Mouse (Mus musculus) B cell, adult 2 months (primary cell): ENCODE data around the gene Gab2.

ENCODE experiments used
- DNase-seq, 2 experiments: peaks; one replicate each; pipeline ENCODE4 v3.0.0; 2022

Gene Gab2

GRCm38 (mm10) chr7:97270367-97270766, 189.0 kb downstream of the Gab2 start:
- DNase-seq = no peak

DNA sequence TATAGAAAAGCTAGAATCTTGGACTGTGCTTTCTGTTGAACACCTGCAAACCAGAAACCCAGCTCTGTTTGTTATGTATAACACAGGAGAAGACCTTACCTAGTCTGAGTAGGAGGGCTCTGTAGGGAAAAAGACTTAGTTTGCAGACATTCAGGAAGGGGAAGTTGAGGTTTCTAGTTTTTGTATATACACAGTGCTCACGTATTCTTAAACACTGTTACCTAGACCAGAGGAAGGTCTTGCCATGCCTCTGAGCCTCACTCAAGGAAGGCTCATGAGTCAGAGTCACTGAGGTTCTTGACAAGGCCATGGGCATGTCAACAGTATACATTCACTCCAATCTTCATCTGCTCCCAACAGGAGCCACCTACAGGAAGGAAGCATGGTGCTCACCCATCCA, 189.7 kb downstream of the Gab2 start:
- DNase-seq = no peak

DNA sequence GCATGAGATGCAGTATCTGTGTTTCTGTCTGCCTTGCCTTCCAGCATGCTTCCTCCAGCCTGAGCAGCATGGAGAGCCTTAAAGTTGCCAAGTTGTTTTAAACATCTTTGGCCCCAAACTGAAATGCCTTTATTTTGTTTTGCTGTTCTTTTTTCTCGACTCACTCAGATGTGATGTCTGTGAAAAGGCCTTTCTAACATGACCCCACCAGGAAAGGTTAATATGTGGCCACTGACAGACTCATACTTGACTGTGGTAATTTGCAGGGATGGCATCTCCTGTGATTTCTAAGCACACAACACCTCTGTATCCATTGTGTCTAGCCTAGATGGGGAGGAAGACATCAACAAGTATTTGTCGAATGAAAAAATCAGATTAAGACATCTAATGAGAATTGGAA, 215.6 kb downstream of the Gab2 start:
- no peak for DNase-seq

GRCm38 (mm10) chr7:97297466-97297865, 216.1 kb downstream of the Gab2 start:
- peak; percentile 68 to 72 for DNase-seq

GRCm38 (mm10) chr7:97298279-97298678, 216.9 kb downstream of the Gab2 start:
- no peak for DNase-seq

GRCm38 (mm10) chr7:97298943-97299342, 217.6 kb downstream of the Gab2 start:
- DNase-seq = no peak

GRCm38 (mm10) chr7:97300914-97301313, 219.5 kb downstream of the Gab2 start:
- no peak for DNase-seq

DNA sequence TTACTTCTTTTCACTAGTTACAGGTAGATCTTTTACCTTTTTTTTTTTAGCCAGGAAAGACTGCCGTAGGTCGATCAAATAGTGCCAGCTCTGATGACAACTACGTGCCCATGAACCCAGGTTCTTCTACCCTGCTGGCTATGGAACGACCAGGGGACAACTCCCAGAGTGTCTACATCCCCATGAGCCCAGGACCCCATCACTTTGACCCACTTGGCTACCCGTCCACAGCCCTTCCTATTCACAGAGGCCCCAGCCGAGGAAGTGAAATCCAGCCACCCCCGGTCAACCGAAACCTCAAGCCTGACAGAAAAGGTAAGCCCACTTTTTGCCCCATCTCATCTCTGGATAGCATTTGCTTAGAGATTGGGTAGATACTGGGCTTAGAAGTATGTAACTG, 219.9 kb downstream of the Gab2 start:
- no peak for DNase-seq

DNA sequence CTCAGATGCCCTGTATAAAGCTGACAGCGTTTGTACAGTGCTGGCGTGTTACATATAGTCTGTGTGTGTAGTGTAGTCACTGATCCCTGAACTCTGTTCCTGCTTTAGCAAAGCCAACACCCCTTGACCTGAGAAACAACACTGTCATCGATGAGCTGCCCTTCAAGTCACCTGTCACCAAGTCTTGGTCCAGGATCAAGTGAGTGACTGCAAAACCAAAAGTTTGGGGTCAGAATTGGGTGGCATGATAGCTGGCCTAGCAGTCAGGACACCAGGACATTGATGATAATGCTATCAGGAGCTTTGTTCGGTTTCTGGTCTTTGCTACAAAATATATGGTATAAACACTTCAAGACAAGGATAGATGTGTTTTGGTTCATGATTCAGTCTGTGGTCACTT, 220.9 kb downstream of the Gab2 start:
- no peak for DNase-seq

DNA sequence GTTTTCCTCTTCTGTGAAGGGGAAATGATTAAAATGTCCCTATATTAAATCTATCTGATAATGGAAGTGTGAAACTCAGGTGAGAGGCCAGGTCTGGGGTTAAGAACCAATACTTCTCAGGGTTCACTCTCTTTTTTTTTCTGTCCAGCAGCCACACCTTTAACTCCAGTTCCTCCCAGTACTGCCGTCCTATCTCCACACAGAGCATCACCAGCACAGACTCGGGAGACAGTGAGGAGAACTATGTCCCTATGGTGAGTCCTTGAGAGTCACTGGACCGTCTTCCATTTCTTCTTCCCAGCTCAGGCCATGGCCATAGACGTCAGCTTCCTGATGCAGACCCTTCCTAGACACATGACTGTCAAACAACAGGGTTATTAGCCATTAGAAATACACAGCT, 221.5 kb downstream of the Gab2 start:
- no peak for DNase-seq

DNA sequence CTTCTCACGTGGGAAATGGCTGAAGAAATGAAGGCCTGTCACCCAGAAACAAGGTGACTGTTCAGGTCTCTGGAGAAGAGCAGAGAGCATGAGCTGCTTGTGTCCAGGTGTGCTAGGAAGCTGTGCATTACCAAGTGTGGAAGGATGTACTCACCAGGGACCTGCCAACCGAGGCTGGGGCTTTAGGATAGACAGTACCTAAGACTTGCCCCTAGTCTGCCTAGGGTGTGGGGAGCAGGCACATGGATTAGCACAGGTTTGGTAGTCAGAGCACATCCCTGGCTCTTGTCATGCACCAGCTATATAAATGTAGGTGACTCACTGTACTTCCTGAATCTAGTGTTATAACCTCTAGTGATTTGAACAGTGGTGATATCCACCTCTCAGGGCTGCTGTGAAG, 222.2 kb downstream of the Gab2 start:
- DNase-seq = no peak

- no peak for DNase-seq
Observed at GRCm38 (mm10) chr7:97304471-97304870, 223.1 kb downstream of the Gab2 start.

GRCm38 (mm10) chr7:97305206-97305605, 223.8 kb downstream of the Gab2 start:
- DNase-seq = no peak

DNA sequence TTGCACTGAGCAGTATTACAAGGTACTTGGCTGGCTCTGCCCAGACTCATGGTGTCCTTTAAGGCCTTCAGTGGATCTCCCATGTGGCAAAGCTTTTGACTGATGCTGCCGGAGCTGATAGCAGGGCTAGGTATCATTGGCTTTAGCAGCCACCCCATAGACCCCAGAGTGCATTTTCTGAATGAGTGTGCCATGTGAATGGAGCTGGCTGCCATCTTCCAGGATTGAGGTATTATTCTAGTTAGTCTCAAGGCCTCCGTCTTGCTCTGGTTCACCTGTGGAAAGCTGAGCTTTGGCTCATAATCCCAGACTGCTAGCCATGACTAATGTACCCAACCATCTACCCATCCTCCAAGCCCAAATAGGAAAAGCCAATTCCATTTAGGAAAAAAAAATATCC, 225.4 kb downstream of the Gab2 start:
- DNase-seq = no peak

DNA sequence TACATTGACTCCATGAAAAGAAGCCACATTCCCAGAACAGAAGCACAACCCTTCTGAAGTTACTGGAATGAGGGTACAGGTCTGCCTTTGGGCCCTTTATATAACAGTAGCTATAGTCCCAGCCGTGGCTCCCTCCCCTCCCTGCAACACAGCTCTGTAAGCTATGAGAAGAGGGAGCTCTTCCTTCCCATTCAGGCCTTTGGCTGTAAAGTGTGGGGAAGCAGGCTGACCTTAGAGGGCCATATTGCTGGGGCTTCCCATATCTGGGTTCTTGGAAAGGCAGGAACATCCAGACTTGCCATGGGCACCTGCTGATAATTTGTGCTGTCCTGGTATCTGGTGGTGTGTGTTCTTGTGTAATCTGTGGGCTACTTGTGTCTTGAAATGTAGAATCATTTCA, 226.2 kb downstream of the Gab2 start:
- no peak for DNase-seq

DNA sequence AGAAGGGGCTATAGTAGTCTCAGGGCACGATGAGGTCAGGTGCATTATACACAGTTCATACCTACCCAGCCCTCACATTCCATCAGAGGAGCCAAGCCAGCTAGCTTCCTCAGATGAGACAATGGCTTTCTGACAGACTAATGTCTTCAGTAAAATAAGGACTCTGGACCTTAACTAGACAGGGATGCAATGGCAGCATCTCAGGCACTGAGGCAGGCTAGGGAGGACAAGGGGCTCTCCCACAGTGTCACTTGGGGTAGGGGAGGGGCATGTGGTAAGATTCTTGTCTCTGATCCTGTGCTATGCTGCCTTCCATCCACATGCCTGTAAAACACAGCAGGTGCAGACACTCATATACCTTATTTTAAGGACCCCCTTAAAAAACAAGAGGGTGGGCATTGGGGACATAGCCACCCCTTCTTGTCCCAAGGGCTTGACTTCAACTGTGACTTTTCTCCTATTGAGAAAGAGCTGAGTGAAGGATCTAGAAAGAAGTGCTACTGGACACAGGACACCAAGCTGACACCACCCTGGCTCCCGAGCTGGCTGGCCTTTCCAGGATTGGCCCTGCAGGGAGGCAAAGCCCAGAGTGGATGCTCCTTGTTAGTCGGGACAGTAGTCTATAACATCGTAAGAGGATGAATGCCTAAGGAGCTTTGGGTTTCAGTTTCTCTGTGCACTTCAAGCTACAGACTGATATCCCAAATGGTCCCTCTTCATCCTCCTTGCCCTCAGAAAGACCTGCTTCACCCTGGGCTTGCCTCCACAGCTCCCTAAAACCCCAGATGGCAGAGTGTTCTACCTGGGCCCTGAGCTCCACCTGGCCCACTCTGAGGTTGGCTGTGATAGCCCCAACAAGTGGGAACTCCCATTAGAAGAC, 228.3 kb downstream of the Gab2 start:
- no peak for DNase-seq

DNA sequence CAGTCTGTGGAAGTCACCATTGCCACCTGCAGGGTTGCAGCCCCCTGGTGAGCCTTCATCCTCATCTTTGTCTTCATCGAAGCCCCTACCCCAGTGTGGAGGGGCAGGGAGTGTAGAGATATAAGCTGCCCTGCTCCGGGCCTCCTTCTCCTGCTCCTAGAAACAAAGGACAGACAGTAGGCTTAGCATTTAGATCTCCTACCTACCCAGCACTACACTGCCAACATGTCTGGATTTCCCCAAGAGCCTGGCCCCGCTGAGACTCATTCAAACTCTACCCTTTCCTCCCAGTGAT, 228.9 kb downstream of the Gab2 start:
- no peak for DNase-seq

DNA sequence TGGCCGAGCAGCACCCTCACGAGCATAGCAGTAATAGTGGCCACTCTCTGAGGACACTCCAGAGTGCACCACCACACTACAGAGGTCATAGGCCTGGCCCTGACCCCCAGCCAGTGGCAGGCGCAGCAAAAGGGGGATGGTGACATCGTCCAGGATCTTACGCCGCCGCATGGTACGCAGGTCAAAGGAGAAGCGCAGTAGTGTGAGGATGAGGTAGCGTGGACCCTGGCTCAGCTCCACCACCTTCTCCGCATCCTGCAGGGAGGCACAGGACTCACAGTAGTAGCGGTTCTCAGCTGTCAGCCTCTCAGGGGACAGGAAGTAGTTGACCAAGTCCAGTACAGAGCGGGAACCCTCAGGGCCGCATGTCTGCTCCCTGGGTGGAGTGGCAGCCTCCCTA, 230.2 kb downstream of the Gab2 start:
- DNase-seq = no peak

GRCm38 (mm10) chr7:97312196-97312595, 230.8 kb downstream of the Gab2 start:
- no peak for DNase-seq

DNA sequence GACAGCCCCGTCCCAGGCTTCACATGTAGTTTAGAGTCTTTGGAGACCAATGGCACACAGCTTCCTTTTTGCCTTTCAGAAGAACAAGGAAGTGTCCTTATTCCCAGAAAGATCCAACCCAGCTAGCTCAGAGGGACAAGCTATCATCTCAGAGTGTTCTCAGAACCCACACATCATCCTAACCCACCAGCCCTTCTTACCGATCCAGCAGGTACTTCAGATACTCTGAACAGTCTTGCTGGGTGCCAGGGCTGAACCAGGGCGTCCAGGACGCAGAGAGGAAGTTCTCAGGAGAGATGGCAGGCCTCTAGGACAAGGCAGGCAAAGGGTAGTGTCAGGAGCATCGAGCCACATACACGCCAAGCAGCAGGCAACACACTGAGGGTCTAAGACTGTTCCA, 231.5 kb downstream of the Gab2 start:
- no peak for DNase-seq

GRCm38 (mm10) chr7:97313364-97313995, 232.1 kb downstream of the Gab2 start:
- no peak for DNase-seq

GRCm38 (mm10) chr7:97314646-97315045, 233.3 kb downstream of the Gab2 start:
- DNase-seq = no peak

DNA sequence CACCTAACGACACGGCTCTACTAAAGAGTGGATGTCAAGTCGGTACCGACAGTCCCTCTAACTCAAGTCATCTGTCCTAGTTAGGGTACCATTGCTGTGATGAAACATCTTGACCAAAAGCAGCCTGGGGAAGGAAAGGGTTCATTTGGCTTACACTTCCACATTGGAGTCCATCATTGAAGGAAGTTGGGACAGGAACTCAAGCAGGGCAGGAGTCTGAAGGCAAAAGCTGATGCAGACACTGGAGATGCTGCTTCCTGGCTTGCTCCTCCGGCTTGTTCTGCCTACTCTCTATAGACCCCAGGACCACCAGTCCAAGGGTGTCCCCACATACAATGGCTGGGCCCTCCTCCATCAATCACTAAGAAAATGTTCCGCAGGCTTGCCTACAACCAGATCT, 234.3 kb downstream of the Gab2 start:
- DNase-seq = no peak

DNA sequence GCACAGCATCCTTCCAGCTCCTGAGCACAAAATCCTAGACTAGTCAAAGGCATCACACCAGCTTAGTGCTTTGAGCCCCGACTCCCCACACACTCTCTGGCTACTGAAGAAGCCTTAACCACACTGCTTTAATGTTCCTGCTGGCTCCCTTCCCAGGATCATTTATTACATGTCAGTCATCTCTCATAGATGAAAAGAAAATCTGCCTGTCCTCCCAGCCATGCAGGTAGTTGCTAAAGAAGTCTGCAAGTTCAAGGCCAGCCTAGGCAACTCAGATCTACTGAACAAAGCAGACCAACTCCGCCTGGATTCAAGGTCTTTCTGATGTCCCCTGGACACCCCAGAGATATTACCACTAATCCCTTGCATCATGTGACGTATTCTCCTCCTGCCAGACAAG, 236.3 kb downstream of the Gab2 start:
- DNase-seq = no peak

DNA sequence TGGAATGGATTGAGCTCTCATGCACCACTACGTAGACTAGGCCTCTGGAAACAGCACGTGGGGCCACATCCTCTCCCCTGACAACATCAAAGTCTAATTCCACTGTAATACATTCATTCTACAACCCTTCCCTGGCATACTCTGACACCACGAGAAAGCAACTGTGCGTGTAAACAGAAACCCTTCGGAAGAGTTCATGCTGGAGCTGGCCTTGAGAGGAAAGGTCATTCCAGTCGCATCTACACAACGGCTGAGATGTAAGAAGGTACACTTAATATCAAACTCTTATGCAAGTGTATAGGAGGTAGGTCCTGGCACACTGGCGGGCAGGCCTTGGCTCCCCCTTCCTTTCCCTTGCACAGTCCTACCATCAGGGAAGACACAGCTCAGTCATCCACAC, 243.0 kb downstream of the Gab2 start:
- no peak for DNase-seq
